Mouse (Mus musculus) midbrain, embryonic 14.5 days (tissue): ENCODE measurements around the gene Dennd1c. TPM values are rescaled to one million over a fixed set of nuclear protein-coding genes. Genes with fewer than 3 reads are reported as not detected.
A peak's percentile ranks its signal among the peaks of the same experiment; 100 is the strongest.

ENCODE experiments used
- ATAC-seq: fragments of 200-750 bp; cut with Nextera tagmentation; 2 replicates; pipeline ENCODE4 v1.8.0; 2017; ENCODE audit warnings: moderate number of reproducible peaks, moderate library complexity; ENCODE audit not compliant: low FRiP score, low TSS enrichment
- DNase-seq: peaks from one replicate; pipeline ENCODE4 v3.0.0-alpha.2; 2015
- H3K27ac ChIP-seq: fragments of 300-500 bp; sonication (generic); replicated peaks from 2 replicates; pipeline ENCODE4 v1.5.1; 2014; ENCODE audit warnings: mild to moderate bottlenecking, low read depth, low read length, moderate library complexity
- H3K27me3 ChIP-seq: fragments of 300-500 bp; sonication (generic); 2 replicates; pipeline ENCODE4 v1.6.1; 2014; ENCODE audit warnings: low read length, control low read depth, mixed read lengths; ENCODE audit not compliant: control insufficient read depth, insufficient read depth
- H3K36me3 ChIP-seq: fragments of 300-500 bp; sonication (generic); 2 replicates; pipeline ENCODE4 v1.6.1; 2014; ENCODE audit warnings: low read length, control low read depth; ENCODE audit not compliant: control insufficient read depth, insufficient read depth
- H3K4me1 ChIP-seq: fragments of 300-500 bp; sonication (generic); 2 replicates; pipeline ENCODE4 v1.6.1; 2014; ENCODE audit warnings: mild to moderate bottlenecking, antibody characterized with exemption, low read length, control low read depth; ENCODE audit not compliant: control insufficient read depth, insufficient read depth
- H3K4me2 ChIP-seq: fragments of 300-500 bp; sonication (generic); 2 replicates; pipeline ENCODE4 v1.6.1; 2014; ENCODE audit warnings: mild to moderate bottlenecking, low read length, moderate library complexity
- H3K4me3 ChIP-seq: fragments of 300-500 bp; sonication (generic); replicated peaks from 2 replicates; pipeline ENCODE4 v1.5.1; 2014; ENCODE audit warnings: low read depth, low read length
- H3K9ac ChIP-seq: fragments of 300-500 bp; sonication (generic); replicated peaks from 2 replicates; pipeline ENCODE4 v1.6.1; 2014; ENCODE audit warnings: mild to moderate bottlenecking, low read length, moderate library complexity
- H3K9me3 ChIP-seq: fragments of 300-500 bp; sonication (generic); 2 replicates; pipeline ENCODE4 v1.6.1; 2016; ENCODE audit warnings: low read length, control low read depth, mixed read lengths; ENCODE audit not compliant: control insufficient read depth
- WGBS: fragments of 180-500 bp; shearing (Covaris S2); extraction: QIAGEN DNeasy Blood & Tissue Kit; methylation state at CpG from one replicate; pipeline ENCODE4 v1.1.7; 2014; 5-methylcytosine and 5-hydroxymethylcytosine counted together
- polyA plus RNA-seq: library from polyadenylated mRNA; unstranded; fragments of >200 nt; fragmentation: Nextera tagmentation; extraction: Ambion mirVana; gene quantifications from 2 replicates; pipeline ENCODE4 v1.2.1, GENCODE M21; 2014

Dennd1c gene
- polyA plus RNA-seq, 1 experiment from 2014 or later = 3.4 TPM

DNA sequence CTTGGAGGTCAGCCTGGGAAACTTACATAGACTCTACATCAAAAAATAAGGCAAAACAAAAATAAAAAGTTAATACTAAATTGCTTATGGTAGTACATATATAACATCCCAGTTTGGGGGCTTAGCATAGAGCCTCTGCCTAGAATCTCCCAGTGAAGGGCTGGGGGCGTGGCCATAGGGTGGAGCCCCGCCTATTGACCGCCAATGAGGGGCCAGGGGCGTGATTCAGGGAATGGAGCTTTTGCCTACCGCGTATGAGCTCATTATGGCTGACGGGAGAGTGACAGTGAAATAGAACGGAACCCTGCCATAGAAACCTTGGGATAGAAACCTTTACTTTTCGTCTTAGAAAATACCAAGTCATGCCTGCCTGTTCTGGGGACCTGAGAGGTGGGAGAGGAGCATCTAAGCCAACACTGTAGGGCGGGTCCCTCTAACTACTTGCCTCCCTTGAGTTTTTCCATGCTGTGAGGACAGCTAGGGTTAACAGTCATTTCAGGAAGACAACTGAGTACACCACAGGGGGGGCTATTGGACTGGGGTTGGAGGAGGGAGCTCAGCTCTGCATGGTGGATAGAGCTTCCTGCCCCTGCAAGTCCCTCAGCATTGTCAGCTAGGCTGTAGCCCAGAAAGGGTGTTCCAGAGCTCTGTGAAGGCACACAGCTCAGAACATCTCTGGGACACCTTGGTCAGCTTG lies 21.5 kb upstream of the Dennd1c start:
- Histone ChIP-seq H3K4me3 (no peak overlapping the region), H3K9me3 (no peaks in the 10 kb centered on the region), H3K4me2 (no peak overlapping the region), H3K36me3 (no peaks in the 10 kb centered on the region), H3K4me1 (peaks cover 3% of the 10 kb centered on the region; the same call in 1 of the 2 replicates), H3K27me3 (no peaks in the 10 kb centered on the region), H3K27ac (no peak overlapping the region), H3K9ac (no peak overlapping the region)
- no peak for ATAC-seq
- peak; percentile 31 for DNase-seq
- WGBS = 10% methylated on average over 10 of the region's 10 CpGs

DNA sequence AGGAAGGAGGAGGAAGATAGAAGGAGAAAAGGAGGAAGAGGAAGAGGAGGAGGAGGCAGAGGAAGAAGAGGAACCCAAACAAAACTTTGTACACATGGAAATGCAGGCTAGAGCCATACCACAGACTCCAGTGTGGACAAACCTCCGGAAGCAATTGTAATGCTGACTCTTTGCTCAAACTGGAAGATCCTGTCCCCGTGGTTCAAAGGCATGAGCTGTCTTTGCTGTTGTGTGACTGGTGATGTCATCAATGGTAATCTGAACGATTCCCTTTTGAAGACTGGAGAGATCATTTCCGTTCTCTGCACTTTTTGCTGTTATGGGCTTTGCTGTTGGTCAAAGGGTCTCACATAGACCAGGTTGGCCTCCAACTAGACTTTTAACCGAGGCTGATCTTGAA lies 20.0 kb upstream of the Dennd1c start:
- no peak for DNase-seq
- H3K9ac ChIP-seq = no peak overlapping the region

DNA sequence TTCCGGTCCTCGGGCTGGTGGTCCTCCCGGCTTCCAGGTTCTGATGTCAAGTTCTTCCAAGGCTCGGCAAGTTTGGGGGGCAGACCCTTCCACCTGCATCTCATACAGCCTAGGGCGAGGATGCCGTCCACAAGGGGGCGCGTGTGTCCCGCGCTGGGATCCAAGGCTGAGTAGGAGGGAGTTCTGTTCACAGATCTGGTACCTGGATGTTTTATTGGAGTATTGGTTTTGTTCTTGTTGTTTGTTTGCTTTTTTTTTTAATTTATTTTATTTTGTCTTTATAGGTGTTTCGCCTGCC lies 18.3 kb upstream of the Dennd1c start:
- no peak overlapping the region for H3K27ac ChIP-seq

More for the DNA sequence above, 20.0 kb upstream of the Dennd1c start:
- H3K27me3 ChIP-seq = no peaks in the 10 kb centered on the region
- WGBS = 84% methylated on average over 5 of the region's 5 CpGs
- H3K4me3 ChIP-seq = no peak overlapping the region
- H3K27ac ChIP-seq = no peak overlapping the region
- H3K4me1 ChIP-seq = no peaks in the 10 kb centered on the region
- no peak for ATAC-seq
- H3K9me3 ChIP-seq = no peaks in the 10 kb centered on the region
- no peaks in the 10 kb centered on the region for H3K36me3 ChIP-seq
- no peak overlapping the region for H3K4me2 ChIP-seq

DNA sequence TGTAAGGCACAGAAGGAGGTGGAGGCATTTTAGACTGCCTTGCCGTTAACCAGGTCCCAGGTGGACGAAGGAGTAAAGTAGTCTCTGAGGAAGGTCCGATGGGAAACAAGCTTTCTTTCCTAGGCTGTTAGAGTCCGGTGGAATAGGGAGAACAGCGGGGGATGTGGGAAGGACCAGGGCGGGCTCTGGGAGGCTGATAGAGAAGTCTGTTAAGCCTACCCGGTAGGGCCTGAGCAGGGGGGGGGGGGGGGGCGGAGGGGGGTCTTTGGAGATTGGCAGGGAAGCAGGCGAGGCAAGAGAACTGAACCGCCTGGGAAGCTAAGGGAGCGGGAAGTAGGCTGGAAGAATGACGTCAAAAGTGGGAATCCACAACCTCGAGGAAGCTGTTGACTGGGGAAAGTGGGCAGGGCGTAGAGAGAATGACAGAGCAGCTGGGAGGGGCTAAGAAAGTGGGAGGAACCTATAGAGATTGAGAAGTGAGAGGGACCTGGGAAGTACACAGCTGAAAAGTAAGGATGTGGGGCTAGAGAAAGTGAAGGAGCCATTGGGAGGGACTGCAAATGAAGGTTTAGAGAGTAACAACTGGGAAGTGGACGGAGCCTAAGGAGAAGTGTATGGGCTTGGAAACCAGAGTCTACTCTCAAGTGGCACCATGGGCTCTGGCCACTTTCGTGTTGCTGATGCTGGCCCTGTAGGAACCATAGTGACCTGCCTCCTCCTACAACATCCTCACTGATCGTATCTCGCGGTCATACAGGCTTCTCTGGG lies 17.7 kb upstream of the Dennd1c start:
- peak; percentile 56 for DNase-seq
- no peaks in the 10 kb centered on the region for H3K4me1 ChIP-seq
- H3K27me3 ChIP-seq = no peaks in the 10 kb centered on the region
- ATAC-seq = peak; percentile 46
- peak overlapping the region; percentile 35 for H3K4me2 ChIP-seq
- no peak overlapping the region for H3K27ac ChIP-seq
- H3K9me3 ChIP-seq = no peaks in the 10 kb centered on the region
- H3K4me3 ChIP-seq = no peak overlapping the region
- H3K36me3 ChIP-seq = no peaks in the 10 kb centered on the region
- 2% methylated on average over 18 of the region's 19 CpGs for WGBS
- no peak overlapping the region for H3K9ac ChIP-seq

More for the DNA sequence above, 18.3 kb upstream of the Dennd1c start:
- ATAC-seq (peak; percentile 70), DNase-seq (peak; percentile 86)
- H3K9ac ChIP-seq = no peak overlapping the region
- no peaks in the 10 kb centered on the region for H3K27me3 ChIP-seq
- peak overlapping the region; percentile 35 for H3K4me2 ChIP-seq
- H3K4me1 ChIP-seq = no peaks in the 10 kb centered on the region
- 2% methylated on average over 11 of the region's 11 CpGs for WGBS
- no peak overlapping the region for H3K4me3 ChIP-seq
- H3K9me3 ChIP-seq = no peaks in the 10 kb centered on the region
- no peaks in the 10 kb centered on the region for H3K36me3 ChIP-seq

DNA sequence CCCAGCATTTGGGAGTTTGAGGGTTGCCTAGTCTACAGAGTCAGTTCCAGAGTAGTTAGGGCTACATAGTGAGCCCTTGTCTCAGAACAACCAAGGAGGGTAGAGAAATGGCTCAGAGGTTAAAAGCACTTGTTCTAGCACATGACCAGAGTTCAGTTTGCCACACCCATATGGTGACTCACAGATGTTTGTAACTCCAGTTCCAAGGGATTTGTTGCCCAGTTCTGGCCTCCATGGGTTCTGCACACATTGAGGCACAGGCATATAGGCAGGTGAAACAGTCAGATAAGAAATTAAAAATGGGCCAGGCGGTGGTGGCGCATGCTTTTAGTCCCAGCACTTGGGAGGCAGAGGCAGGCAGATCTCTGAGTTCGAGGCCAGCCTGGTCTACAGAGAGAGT lies 15.9 kb upstream of the Dennd1c start:
- ATAC-seq = no peak
- Histone ChIP-seq H3K4me1 (no peaks in the 10 kb centered on the region), H3K4me2 (no peak overlapping the region), H3K4me3 (no peak overlapping the region), H3K36me3 (no peaks in the 10 kb centered on the region), H3K9ac (no peak overlapping the region), H3K27ac (no peak overlapping the region), H3K27me3 (no peaks in the 10 kb centered on the region), H3K9me3 (no peaks in the 10 kb centered on the region)
- no peak for DNase-seq
- 95% methylated on average over 3 of the region's 3 CpGs for WGBS

DNA sequence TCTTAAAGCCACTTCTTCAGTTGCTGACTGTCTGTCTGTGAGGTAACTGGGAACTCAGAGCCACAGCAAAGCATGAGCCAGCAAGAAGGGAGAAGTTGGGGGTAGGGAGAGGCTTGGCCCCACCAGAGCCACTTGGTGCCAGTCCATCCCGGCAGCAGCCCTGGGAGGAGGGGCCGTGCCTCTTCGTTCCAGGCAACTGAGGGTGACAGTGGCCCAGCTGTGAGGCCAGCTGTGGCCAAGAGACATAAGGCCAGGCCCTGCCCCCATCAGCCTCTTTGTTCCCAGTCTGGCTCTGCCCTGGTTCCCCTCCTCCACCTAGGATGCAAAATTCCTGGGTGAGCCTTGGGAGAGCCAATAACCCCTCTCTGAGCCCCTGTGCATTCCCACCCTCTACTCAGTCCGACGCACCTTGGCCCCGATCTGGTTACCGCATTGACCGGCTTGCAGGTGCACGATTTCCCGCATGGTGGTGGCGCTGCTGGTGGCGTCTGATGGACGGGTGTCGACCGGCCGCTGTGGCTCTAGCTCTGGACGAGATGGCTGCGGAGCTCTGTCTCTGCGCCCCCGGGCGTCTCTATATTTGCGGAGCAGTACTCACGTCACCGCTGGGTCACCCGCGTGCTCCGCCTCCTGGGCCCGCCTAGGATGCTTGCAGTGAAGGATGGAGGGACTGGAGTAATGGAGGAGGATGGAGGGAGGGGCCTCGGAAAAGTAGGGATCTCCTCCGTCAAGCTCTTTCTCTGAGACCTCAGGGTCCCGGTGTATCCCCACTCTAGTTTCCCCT lies 8.9 kb upstream of the Dennd1c start, which contains the start of gene Tubb4a:
Gene Tubb4a, minus strand, starts transcription at position 734 of the 784 bp plus-strand sequence.
- Histone ChIP-seq H3K4me3 (peak within 1 kb of the TSS; percentile 59), H3K27ac (peak within 1 kb of the TSS; percentile 85), H3K4me1 (peaks cover 18% of the 10 kb centered on the region), H3K9me3 (no peaks in the 10 kb centered on the region), H3K4me2 (peak within 1 kb of the TSS; percentile 73), H3K9ac (peak within 1 kb of the TSS; percentile 66), H3K27me3 (no peaks in the 10 kb centered on the region), H3K36me3 (peaks cover 26% of the 10 kb centered on the region)
- DNase-seq (peak; percentile 94), ATAC-seq (peak; percentile 92)
- under 1% methylated on average over 31 of the region's 31 CpGs for WGBS

DNA sequence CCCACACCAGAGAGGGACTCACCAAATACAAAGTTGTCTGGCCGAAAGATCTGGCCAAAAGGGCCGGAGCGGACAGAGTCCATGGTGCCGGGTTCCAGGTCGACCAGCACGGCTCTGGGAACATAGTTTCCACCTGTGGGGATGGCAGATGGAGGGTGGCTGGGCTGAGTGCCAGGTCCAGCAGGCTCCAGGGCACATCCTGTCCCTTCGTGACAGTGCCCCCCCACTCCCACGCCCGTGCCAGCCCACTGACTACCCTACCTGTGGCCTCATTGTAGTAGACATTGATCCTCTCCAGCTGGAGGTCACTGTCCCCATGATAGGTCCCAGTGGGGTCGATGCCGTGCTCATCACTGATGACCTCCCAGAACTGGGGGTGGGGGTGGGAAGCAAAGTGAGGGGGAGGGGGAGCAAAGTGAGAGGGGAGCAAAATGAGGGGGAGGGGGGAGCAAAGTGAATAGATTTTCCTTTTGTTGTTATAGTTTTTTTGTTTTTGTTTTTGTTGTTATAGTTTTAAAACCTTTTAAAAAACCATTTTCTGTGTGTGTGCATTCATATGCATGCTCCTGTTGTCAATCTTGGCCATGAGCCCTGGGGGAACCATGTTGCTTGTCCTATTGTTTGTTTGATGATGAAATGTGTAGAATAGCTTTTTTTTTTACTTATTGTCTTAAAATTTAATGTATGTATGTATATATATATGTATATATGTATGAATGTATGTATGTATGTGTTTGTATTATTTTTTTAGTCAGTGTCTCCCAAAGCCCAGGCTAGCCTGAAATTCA lies 7.8 kb upstream of the Dennd1c start:
- Histone ChIP-seq H3K9me3 (no peaks in the 10 kb centered on the region), H3K4me1 (peaks cover 18% of the 10 kb centered on the region), H3K9ac (peak overlapping the region; percentile 66), H3K27ac (no peak overlapping the region), H3K27me3 (no peaks in the 10 kb centered on the region), H3K4me2 (peak overlapping the region; percentile 73), H3K4me3 (peak overlapping the region; percentile 59), H3K36me3 (peaks cover 31% of the 10 kb centered on the region)
- no peak for ATAC-seq
- 86% methylated on average over 11 of the region's 11 CpGs for WGBS
- DNase-seq = no peak

DNA sequence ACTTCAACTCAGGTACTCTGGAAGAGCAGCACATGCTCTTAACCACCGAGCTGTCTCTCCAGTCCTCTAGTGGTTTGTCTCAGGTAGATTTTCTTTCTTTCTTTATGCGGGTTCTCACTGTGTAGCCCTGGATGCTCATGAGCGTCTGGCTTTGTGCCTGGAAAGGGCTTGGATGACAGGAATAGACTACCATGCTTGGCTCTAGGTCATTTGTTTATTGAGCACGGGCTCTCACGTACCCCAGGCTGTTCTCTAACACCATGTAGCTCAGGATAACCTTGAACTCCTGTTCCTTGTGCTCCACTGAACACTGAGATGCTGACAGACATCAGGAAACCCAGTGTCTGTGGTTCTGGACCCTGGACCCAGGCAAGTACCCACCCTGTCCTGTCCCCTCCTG lies 4.2 kb upstream of the Dennd1c start:
- Histone ChIP-seq H3K27ac (no peak overlapping the region), H3K4me2 (no peak overlapping the region), H3K27me3 (no peaks in the 10 kb centered on the region), H3K4me1 (peaks cover 18% of the 10 kb centered on the region), H3K4me3 (no peak overlapping the region), H3K9ac (no peak overlapping the region), H3K36me3 (peaks cover 49% of the 10 kb centered on the region), H3K9me3 (no peaks in the 10 kb centered on the region)
- DNase-seq (no peak), ATAC-seq (no peak)
- 96% methylated on average over 5 of the region's 5 CpGs for WGBS
